Mouse (Mus musculus): ENCODE results near the gene Chchd10. TPM values are rescaled to one million over a fixed set of nuclear protein-coding genes. Genes with fewer than 3 reads are reported as not detected.

Chchd10 gene
- total RNA-seq, 2 experiments from 2014 or later, result 260 to 285 TPM

GRCm38 (mm10) chr10:75921026-75921725 lies 11.8 kb upstream of the Chchd10 start, which contains the start of gene Smarcb1:
Gene Smarcb1, minus strand, starts transcription at chr10:75921617.
- intact Hi-C loops (cut with DNase I), result no loop called here
- peak; percentile 97 for DNase-seq (ENCODE audit: low spot score in 2 of 2)

- intact Hi-C loops (cut with DNase I), result no loop called here
- peak; percentile 15 to 31 for DNase-seq (ENCODE audit: low spot score in 2 of 2)
These were observed 11.0 kb upstream of the Chchd10 start for GRCm38 (mm10) chr10:75921726-75922560.

DNA sequence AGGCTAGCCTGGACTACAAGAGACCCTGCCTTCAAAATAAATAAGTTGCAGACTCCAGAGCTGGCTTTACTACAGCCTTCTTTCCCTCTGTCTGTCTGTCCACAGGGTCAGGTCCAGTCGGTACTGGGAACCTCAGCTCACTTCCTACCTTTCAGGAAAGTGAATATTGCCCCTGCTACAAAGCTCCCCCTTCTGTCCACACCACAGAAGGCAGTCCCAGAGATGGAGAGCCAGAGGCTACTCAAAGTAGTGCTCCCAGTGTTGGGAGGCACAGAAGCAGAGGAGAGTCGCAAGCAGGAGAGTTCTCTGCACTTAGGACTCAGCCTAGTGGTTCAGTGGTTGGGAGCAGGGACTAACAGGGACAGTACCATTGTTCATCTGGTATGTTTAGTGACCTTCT lies 8.6 kb upstream of the Chchd10 start:
- intact Hi-C loops (cut with DNase I), result no loop called here
- DNase-seq (ENCODE audit: low spot score in 2 of 2), result no peak

DNA sequence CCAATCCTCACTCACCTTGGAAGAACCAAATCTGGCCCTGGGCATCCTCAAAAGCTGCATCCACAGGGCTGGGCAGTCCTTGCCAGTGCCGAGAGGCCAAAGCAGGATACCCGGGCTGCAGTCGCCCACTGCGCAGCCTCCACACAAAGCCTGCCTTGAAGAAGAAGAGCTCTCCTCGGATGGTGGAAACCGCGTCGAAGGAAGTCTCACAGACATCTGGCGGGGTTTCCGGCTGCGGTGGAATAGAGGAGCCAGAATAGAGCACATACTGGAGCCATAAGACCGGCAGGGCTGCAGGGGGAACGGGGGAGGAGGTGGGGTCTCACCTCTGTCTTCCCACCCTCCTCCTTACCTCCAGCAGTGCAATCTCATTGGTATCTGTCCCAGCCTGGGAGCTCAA lies 6.5 kb upstream of the Chchd10 start:
- no peak for DNase-seq (ENCODE audit: low spot score in 2 of 2)

DNA sequence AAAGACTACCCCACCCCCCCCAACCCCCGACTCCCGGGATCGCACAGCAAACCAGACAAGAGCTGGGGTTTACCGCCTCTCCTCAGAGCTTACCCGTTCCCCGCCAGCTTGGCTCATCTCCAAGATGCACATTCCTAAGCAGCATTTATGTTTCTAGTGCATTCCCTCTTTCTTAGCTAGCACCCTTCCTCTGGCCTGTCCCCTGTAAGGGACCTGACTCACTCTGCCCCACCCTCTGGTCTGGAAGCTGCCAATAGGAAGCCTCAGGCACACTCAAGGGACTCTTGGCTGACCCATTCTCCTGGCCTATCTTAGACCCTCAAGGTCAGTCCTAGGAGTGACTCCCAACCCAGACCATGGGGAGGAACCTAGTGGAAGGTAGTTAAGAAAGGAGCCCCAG lies 2.6 kb upstream of the Chchd10 start:
- DNase-seq (ENCODE audit: low spot score in 2 of 2), result no peak
- intact Hi-C loops (cut with DNase I), result no loop called here

More for the DNA sequence above, 6.5 kb upstream of the Chchd10 start:
- intact Hi-C loops (cut with DNase I), result no loop called here

GRCm38 (mm10) chr10:75931311-75931710 lies 1.6 kb upstream of the Chchd10 start:
- intact Hi-C loops (cut with DNase I), result no loop called here
- no peak for DNase-seq (ENCODE audit: low spot score in 2 of 2)

- DNase-seq (ENCODE audit: low spot score in 2 of 2), result no peak
These were observed 750 bp upstream of the Chchd10 start for GRCm38 (mm10) chr10:75932081-75932678.

GRCm38 (mm10) chr10:75934991-75935390 lies 2.1 kb downstream of the Chchd10 start:
- DNase-seq (ENCODE audit: low spot score in 2 of 2), result no peak
- intact Hi-C loops (cut with DNase I), result no loop called here

More at GRCm38 (mm10) chr10:75932081-75932678, 750 bp upstream of the Chchd10 start:
- intact Hi-C loops (cut with DNase I), result no loop called here

GRCm38 (mm10) chr10:75935680-75936541 lies 3.0 kb downstream of the Chchd10 start, which contains the start of gene Mmp11:
Gene Mmp11, minus strand, starts transcription at chr10:75936496.
- peak; percentile 67 to 69 for DNase-seq (ENCODE audit: low spot score in 2 of 2)
- intact Hi-C loops (cut with DNase I), result no loop called here

- intact Hi-C loops (cut with DNase I), result no loop called here
These were observed 4.2 kb downstream of the Chchd10 start for GRCm38 (mm10) chr10:75936909-75937667.

GRCm38 (mm10) chr10:75937851-75938643 lies 5.1 kb downstream of the Chchd10 start:
- intact Hi-C loops (cut with DNase I), result no loop called here
- DNase-seq (ENCODE audit: low spot score in 2 of 2), result no peak

More at GRCm38 (mm10) chr10:75936909-75937667, 4.2 kb downstream of the Chchd10 start:
- no peak for DNase-seq (ENCODE audit: low spot score in 2 of 2)

GRCm38 (mm10) chr10:75939481-75940234 lies 6.7 kb downstream of the Chchd10 start:
- DNase-seq (ENCODE audit: low spot score in 2 of 2), result no peak
- intact Hi-C loops (cut with DNase I), result no loop called here

GRCm38 (mm10) chr10:75940520-75940919 lies 7.6 kb downstream of the Chchd10 start, which contains the start of gene Gm867:
Gene Gm867, minus strand, starts transcription at chr10:75940672.
- intact Hi-C loops (cut with DNase I), result no loop called here
- no peak for DNase-seq (ENCODE audit: low spot score in 2 of 2)

- intact Hi-C loops (cut with DNase I), result no loop called here
- DNase-seq (ENCODE audit: low spot score in 2 of 2), result no peak
These were observed 8.3 kb downstream of the Chchd10 start for GRCm38 (mm10) chr10:75941042-75941824.

GRCm38 (mm10) chr10:75942736-75943477 lies 10.0 kb downstream of the Chchd10 start, which contains the start of gene Vpreb3:
Gene Vpreb3, plus strand, starts transcription at chr10:75943057.
- intact Hi-C loops (cut with DNase I), result no loop called here
- no peak for DNase-seq (ENCODE audit: low spot score in 2 of 2)
